Mouse (Mus musculus) ES-E14 (cell line): ENCODE data around the gene Hydin.

Experiments used
- CHD2 ChIP-seq: IDR thresholded peaks from 2 replicates; pipeline ENCODE4 v1.6.1; 2014; ENCODE audit warnings: mild to moderate bottlenecking, low read depth, low read length, inconsistent platforms
- HCFC1 ChIP-seq: IDR thresholded peaks from 2 replicates; pipeline ENCODE4 v1.6.1; 2012; ENCODE audit warnings: low read length, inconsistent platforms, borderline replicate concordance; ENCODE audit not compliant: insufficient read depth
- ZNF384 ChIP-seq: IDR thresholded peaks from 2 replicates; pipeline ENCODE4 v1.6.1; 2012; ENCODE audit warnings: low read depth, low read length, inconsistent platforms

DNA sequence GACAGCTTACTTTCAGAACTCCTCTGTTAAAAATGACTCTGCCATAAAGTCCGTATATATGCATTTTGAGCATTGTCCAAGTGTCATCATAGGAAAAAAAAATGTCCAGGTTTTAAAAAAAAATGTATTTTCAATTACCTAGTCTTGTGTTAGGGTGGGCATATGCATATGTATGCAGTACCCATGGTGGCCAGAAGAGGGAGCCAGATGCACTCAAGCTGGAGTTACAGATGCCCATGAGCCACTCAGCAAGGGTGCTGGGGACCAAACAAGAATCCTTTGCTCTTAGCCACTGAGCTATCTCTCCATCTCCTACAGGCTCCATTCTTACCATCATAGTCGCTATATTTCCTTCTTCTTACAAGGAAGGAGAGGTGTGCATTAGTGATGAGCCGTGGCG lies 222.6 kb downstream of the Hydin start:
- TF ChIP-seq ZNF384, result no peak
- no peak for TF ChIP-seq HCFC1
- TF ChIP-seq CHD2, result no peak
